ENCODE assay signal across 8 mouse cellular contexts in genomic region chr1:22533146-22534096, GRCm38 (mm10).
A peak's percentile ranks its signal among the peaks of the same experiment; 100 is the strongest.
DNase-seq lines count a peak whose midpoint lies in the region; ATAC-seq and TF ChIP-seq lines count a peak whose summit lies in the region.

No protein-coding gene starts in this region.

- DNase-seq in gastrocnemius, postnatal 10 days: peak; percentile 19
- DNase-seq in gastrocnemius, adult 18-20 months (ENCODE audit: low spot score): no peak
- DNase-seq in ES-CJ7 (ENCODE audit: low read depth, low spot score): peak; percentile 78
- DNase-seq in embryo, embryonic 11 days: peak; percentile 77
- DNase-seq in heart, postnatal 0 days (ENCODE audit: low spot score): no peak
- no peak for DNase-seq in spleen, adult 12 weeks (ENCODE audit: low spot score)

- no peaks in the 10 kb centered on the region for H3K36me3 ChIP-seq in heart, postnatal 0 days (replicated peaks; ENCODE audit: control insufficient read depth, insufficient read depth, low read length)
- H3K36me3 ChIP-seq in limb, embryonic 15.5 days: no peaks in the 10 kb centered on the region

- peak overlapping the region; percentile 73 for H3K4me3 ChIP-seq in heart, postnatal 0 days (ENCODE audit: low read depth, low read length)
- H3K4me3 ChIP-seq in limb, embryonic 15.5 days: peak overlapping the region; percentile 65
- peak overlapping the region; percentile 57 for H3K4me3 ChIP-seq in olfactory bulb, adult 2 months (ENCODE audit: insufficient read depth, low read depth, low read length)

- H3K27me3 ChIP-seq in heart, postnatal 0 days (ENCODE audit: control insufficient read depth, insufficient read depth, low read length): peaks cover 40% of the 10 kb centered on the region
- peaks cover 46% of the 10 kb centered on the region for H3K27me3 ChIP-seq in limb, embryonic 15.5 days

- no peak for TF ChIP-seq EP300 in heart, postnatal 0 days (IDR thresholded peaks at IDR 0.05; ENCODE audit: low read depth)

- H3K9ac ChIP-seq in heart, postnatal 0 days (replicated peaks; ENCODE audit: low read depth, low read length): 0 out of 2 replicates have a peak overlapping the region, but pooled peaks have one; percentile 33
- H3K9ac ChIP-seq in limb, embryonic 15.5 days: peak overlapping the region; percentile 33; the same call in 1 of the 2 replicates

- H3K9me3 ChIP-seq in heart, postnatal 0 days (replicated peaks; ENCODE audit: control insufficient read depth, low read length): no peaks in the 10 kb centered on the region
- H3K9me3 ChIP-seq in limb, embryonic 15.5 days: no peaks in the 10 kb centered on the region

- TF ChIP-seq CTCF in heart, postnatal 0 days (IDR thresholded peaks at IDR 0.05; ENCODE audit: low read depth): no peak
- TF ChIP-seq CTCF in olfactory bulb, adult 2 months (IDR thresholded peaks at IDR 0.05; ENCODE audit: insufficient read depth, low read depth, low read length): no peak

- TF ChIP-seq POLR2A in olfactory bulb, adult 2 months (IDR thresholded peaks at IDR 0.05; ENCODE audit: insufficient read depth, low read depth, low read length): no peak

- H3K4me1 ChIP-seq in heart, postnatal 0 days (ENCODE audit: control insufficient read depth, insufficient read depth): no peaks in the 10 kb centered on the region
- H3K4me1 ChIP-seq in limb, embryonic 15.5 days: peaks cover 11% of the 10 kb centered on the region
- H3K4me1 ChIP-seq in olfactory bulb, adult 2 months (ENCODE audit: control insufficient read depth, insufficient read depth, low read length): peaks cover 9% of the 10 kb centered on the region

- WGBS in heart, postnatal 0 days: under 1% methylated on average over 86 of the region's 112 CpGs
- WGBS in limb, embryonic 15.5 days: under 1% methylated on average over 86 of the region's 112 CpGs
- WGBS in olfactory bulb, adult 2 months: 1% methylated on average over 112 of the region's 112 CpGs

- peak overlapping the region; percentile 96 for H3K4me2 ChIP-seq in heart, postnatal 0 days (ENCODE audit: low read depth, low read length)
- peak overlapping the region; percentile 98 for H3K4me2 ChIP-seq in limb, embryonic 15.5 days

- no peak overlapping the region for H3K27ac ChIP-seq in heart, postnatal 0 days (ENCODE audit: low read depth)
- H3K27ac ChIP-seq in limb, embryonic 15.5 days: no peak overlapping the region
- H3K27ac ChIP-seq in olfactory bulb, adult 2 months (ENCODE audit: insufficient read depth, low read depth, low read length): no peak overlapping the region

- peak; percentile 51; the same call in 1 of the 2 replicates for ATAC-seq in heart, postnatal 0 days (ENCODE audit: insufficient read depth, low read depth)
- ATAC-seq in limb, embryonic 15.5 days (ENCODE audit: insufficient number of reproducible peaks, low FRiP score, low TSS enrichment, low read depth): peak; percentile 44; the same call in 1 of the 2 replicates

Comparison
In these comparisons a context has a peak if more than half of its experiments do, and no peak if none do; other contexts are left out.
1. DNase-seq: peak in gastrocnemius, postnatal 10 days (single experiment), ES-CJ7 (single experiment) and embryo, embryonic 11 days (single experiment); none in gastrocnemius, adult 18-20 months (single experiment), heart, postnatal 0 days (single experiment) and spleen, adult 12 weeks (single experiment).
2. Peak in every context shown above with its lines, with median percentiles within 50 percentile points of each other: H3K4me3 ChIP-seq.